Mouse (Mus musculus): ENCODE data around the gene Mia. TPM values are rescaled to one million over a fixed set of nuclear protein-coding genes. Genes with fewer than 3 reads are reported as not detected.
A peak's percentile ranks its signal among the peaks of the same experiment; 100 is the strongest.

Gene Mia
- 9.0 and 11.7 TPM in 2 replicates for polyA plus RNA-seq (2016; fragmentation: Nextera tagmentation; extraction: Ambion mirVana)

DNA sequence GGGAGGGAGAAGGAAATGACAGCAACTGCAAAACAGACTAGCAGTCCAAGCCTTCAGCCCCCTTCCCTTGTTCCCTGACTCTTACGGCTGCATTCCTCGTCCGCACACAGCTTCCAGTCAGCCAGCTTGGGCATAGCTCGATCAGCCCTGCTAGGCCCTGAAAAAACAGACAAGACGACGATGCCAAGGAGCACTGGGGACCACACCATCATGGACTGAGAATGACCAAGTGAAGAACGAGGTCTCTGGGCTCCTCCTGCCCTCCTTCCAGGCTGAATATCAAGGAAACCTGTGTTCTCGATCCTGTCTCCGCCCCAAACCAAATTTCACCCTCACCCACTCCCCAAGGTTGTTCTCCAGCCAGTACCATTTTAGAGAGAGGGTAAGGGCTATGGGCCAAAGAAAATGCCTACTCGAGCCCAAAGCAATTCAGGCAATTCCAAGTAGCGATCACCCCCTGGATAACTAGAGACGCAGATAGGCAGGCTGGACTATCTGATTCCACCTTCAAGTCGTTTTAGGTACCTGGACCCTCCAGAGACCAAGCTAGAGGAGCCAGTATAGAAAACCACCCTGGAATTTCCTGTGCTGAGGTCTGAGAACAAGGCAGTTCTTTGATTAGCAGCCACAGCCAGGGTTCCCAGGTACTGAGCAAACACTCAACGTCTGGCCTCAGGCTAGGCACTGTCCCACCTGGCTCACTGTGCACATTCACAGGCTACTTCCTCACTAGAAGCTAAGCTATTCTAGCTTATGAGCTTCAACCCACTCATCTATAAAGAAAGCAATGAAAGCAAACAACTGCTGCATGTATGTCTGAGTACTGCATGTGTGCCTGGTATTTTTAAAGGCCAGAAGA lies at the start of gene Mia, which contains the start of gene Gm21983:
Mia (minus strand) TSS at position 321 of the 859 bp plus-strand sequence.
Gm21983 (minus strand) TSS at position 250 of the 859 bp plus-strand sequence.
- no peaks in the 10 kb centered on the region for H3K9me3 ChIP-seq
- peaks cover 29% of the 10 kb centered on the region for H3K36me3 ChIP-seq (replicated peaks)
- peak within 1 kb of the TSS; percentile 25; the same call in 1 of the 2 replicates for H3K27ac ChIP-seq
- 67% methylated on average over 14 of the region's 14 CpGs for WGBS
- H3K9ac ChIP-seq = no peak within 1 kb of the TSS
- peaks cover 12% of the 10 kb centered on the region for H3K4me1 ChIP-seq
- H3K4me2 ChIP-seq = no peak within 1 kb of the TSS
- no peak within 1 kb of the TSS for H3K4me3 ChIP-seq (replicated peaks)
- no peaks in the 10 kb centered on the region for H3K27me3 ChIP-seq
- no peak for ATAC-seq (ENCODE audit: low FRiP score)

DNA sequence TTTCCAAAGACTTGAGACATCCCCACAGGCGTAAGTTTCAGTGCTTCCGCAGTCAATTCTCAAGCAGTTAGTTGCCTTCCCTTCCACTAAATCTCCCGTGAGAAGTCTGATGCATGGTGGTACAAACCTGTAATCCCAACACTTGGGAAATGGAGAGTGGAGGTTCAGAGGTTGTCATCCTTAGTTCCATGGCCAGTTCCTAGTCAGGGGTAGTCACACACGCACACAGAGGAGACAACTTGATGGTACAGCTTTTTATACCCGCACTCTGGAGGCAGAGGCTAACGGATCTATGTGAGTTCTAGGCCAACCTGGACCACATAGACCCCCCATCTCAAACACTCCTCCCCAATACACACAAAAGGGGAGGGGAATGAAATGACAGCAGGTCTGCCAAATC lies 47.9 kb upstream of the Mia start:
- WGBS = 14% methylated on average over 6 of the region's 6 CpGs
- H3K27me3 ChIP-seq = no peaks in the 10 kb centered on the region
- H3K27ac ChIP-seq = peak overlapping the region; percentile 79
- H3K4me2 ChIP-seq = peak overlapping the region; percentile 91
- peak overlapping the region; percentile 83 for H3K4me3 ChIP-seq (replicated peaks)
- ATAC-seq (ENCODE audit: low FRiP score) = no peak
- peaks cover 54% of the 10 kb centered on the region for H3K4me1 ChIP-seq
- no peaks in the 10 kb centered on the region for H3K36me3 ChIP-seq (replicated peaks)
- no peaks in the 10 kb centered on the region for H3K9me3 ChIP-seq
- H3K9ac ChIP-seq = peak overlapping the region; percentile 54

DNA sequence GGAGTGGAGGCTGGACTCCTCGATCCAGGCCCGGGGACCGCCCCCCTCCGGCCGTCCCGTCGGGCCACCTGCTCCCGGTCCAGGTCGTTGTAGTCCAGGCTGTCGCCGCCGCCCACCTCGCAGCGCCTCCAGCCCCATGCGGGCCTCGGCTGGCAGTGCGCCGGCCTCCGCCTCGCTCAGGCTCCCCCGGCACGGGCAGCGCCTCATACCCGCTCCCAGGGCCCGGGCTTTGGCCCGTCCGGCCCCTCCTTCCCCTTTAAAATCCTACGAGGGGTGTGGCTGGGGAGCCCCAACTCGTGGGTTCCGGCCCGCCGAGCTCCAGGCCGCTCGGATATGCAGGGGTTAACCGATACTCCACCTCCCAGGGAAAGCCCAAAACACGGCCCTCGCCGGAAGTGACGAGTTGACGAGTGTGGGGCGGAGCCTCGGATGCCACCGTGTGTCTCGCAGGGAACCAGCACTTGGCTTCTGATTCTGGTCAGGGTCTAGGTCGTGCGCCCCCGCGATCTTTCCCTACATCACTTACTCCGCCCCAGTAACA lies 47.4 kb upstream of the Mia start, which contains the start of gene Itpkc:
Itpkc (minus strand) TSS at position 381 of the 541 bp plus-strand sequence.
- H3K27ac ChIP-seq = peak within 1 kb of the TSS; percentile 79
- peak; percentile 86 for ATAC-seq (ENCODE audit: low FRiP score)
- H3K4me2 ChIP-seq = peak within 1 kb of the TSS; percentile 91
- peaks cover 54% of the 10 kb centered on the region for H3K4me1 ChIP-seq
- no peaks in the 10 kb centered on the region for H3K27me3 ChIP-seq
- H3K9me3 ChIP-seq = no peaks in the 10 kb centered on the region
- no peaks in the 10 kb centered on the region for H3K36me3 ChIP-seq (replicated peaks)
- under 1% methylated on average over 49 of the region's 49 CpGs for WGBS
- peak within 1 kb of the TSS; percentile 87 for H3K9ac ChIP-seq
- H3K4me3 ChIP-seq (replicated peaks) = peak within 1 kb of the TSS; percentile 83

DNA sequence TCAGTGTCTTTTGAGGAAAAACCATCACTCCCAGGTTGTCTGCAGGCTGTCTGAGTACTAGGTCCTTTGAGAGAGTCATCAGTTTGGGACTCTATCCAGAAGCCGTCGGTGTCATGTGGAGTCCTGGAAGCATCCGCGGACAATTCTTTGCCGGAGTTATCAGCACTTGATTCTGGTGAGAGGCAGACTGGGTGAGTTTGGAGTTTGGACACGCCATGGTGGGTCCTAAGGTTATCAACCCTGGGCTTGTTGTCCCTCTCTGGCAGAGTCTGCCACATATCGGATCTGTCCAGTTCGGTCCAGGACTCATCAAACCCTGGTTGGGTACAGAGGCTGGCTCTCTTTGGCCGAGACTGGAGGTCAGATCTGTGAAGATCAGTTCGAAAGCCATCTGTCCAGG lies 46.7 kb upstream of the Mia start:
- 5% methylated on average over 10 of the region's 10 CpGs for WGBS
- Histone ChIP-seq H3K9me3 (no peaks in the 10 kb centered on the region), H3K9ac (peak overlapping the region; percentile 87), H3K27me3 (no peaks in the 10 kb centered on the region), H3K4me3 (replicated peaks) (peak overlapping the region; percentile 83), H3K4me1 (peaks cover 56% of the 10 kb centered on the region), H3K4me2 (peak overlapping the region; percentile 91), H3K27ac (peak overlapping the region; percentile 79; the same call in 1 of the 2 replicates), H3K36me3 (replicated peaks) (no peaks in the 10 kb centered on the region)
- no peak for ATAC-seq (ENCODE audit: low FRiP score)

DNA sequence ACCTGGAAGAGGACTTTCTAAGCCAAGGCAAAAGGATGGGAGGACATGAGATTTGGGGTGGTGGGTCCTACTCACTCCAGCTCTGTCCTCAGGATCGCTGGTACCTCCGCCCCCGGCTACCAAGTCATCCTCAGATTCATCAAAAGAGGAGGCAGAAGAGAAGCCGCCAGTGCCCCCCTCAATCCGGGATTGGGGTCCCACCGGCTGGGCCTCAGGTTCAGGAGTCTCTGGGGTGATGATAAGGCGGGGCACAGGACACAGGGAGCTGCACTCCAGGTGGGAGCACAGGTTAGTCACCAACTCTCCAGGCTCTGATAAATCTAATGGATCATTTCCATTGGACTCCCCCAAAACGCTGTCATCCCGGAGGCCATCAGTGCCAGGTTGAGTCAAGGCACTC lies 46.3 kb upstream of the Mia start:
- Histone ChIP-seq H3K4me2 (peak overlapping the region; percentile 91), H3K9me3 (no peaks in the 10 kb centered on the region), H3K27ac (no peak overlapping the region), H3K4me1 (peaks cover 53% of the 10 kb centered on the region), H3K27me3 (no peaks in the 10 kb centered on the region), H3K4me3 (replicated peaks) (peak overlapping the region; percentile 83), H3K9ac (peak overlapping the region; percentile 87), H3K36me3 (replicated peaks) (no peaks in the 10 kb centered on the region)
- no peak for ATAC-seq (ENCODE audit: low FRiP score)
- WGBS = 25% methylated on average over 9 of the region's 9 CpGs

DNA sequence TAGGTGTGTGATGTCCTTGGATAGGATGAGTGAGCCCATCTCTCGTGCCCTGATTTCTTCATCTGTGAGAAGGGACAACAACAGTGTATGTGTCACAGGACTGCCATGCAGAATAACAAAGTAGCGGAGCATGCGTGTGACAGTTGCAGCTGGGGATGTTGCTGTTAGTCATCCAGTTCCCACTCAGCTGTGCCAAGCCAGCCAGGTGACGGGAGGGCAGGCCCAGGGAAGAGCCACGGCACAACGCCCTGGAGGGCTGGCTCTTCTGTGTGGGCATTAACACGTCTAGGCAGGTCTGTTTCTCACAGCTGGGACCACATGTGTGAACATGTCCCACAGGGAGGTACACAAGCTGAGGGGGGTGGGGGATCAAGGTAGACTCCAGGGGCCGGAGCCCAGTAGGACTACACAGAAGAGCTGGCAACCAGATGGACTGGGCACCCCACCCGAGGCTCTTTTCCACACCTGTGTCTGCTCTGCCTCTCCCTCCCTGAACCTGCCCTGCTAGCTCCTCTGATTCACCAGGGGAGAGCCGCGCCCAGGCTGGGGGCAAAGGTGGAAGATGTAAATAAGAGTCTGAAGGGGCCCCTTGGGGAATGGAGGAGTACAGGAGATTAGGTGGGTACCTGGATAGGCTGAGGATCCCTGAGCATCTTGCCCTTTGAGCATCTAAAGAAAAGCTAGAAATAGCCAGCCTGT lies 44.1 kb upstream of the Mia start:
- WGBS = 90% methylated on average over 11 of the region's 11 CpGs
- 0 out of 2 replicates have a peak overlapping the region, but pooled peaks have one; percentile 2 for H3K4me3 ChIP-seq (replicated peaks)
- H3K36me3 ChIP-seq (replicated peaks) = peaks cover under 1% of the 10 kb centered on the region; the same call in 1 of the 2 replicates
- peak overlapping the region; percentile 26; the same call in 1 of the 2 replicates for H3K9ac ChIP-seq
- H3K4me1 ChIP-seq = peaks cover 53% of the 10 kb centered on the region
- peak overlapping the region; percentile 91 for H3K4me2 ChIP-seq
- no peaks in the 10 kb centered on the region for H3K9me3 ChIP-seq
- H3K27me3 ChIP-seq = no peaks in the 10 kb centered on the region
- no peak for ATAC-seq (ENCODE audit: low FRiP score)
- H3K27ac ChIP-seq = no peak overlapping the region

DNA sequence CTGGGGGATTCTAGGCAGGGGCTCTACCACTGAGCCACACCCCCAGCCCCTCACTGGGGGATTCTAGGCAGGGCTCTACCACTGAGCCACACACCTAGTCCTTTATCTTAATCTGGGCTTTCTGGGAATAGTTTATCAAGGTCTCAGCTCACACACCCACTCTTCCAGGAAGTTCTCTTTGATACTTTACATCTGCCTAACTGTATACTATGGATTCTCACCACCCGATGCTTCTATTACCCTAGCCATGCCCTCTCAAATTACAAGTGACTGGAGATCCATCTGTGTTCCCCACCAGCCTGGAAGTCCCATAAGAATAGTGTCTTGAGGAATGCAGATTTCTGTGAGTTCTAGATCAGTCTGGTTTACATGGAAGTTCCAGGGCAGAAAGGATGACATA lies 41.6 kb upstream of the Mia start:
- peaks cover 46% of the 10 kb centered on the region for H3K4me1 ChIP-seq
- H3K9ac ChIP-seq = no peak overlapping the region
- H3K4me3 ChIP-seq (replicated peaks) = no peak overlapping the region
- H3K9me3 ChIP-seq = no peaks in the 10 kb centered on the region
- H3K27ac ChIP-seq = no peak overlapping the region
- no peaks in the 10 kb centered on the region for H3K27me3 ChIP-seq
- no peak overlapping the region for H3K4me2 ChIP-seq
- ATAC-seq (ENCODE audit: low FRiP score) = no peak
- H3K36me3 ChIP-seq (replicated peaks) = peaks cover 21% of the 10 kb centered on the region
- WGBS = 86% methylated on average over 1 of the region's 1 CpGs

DNA sequence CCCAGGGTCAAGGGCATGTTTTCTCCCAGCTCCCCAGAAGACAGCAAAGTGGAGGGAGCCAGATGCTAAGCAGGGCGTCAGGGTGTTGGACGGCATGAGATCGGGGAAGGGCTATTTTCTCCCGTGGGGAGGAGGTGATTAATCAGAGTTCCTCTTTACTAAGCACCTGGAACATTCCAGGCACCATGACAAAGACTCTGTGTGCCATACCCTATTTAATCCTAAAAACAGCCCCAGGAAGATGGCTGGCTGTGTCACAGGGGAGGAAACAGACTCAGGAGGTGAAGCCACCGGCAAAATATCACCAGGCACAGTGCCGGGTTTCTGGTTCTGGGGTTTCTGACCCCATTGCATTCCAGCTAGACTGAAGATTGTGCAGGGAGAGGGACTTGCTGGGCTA lies 41.0 kb upstream of the Mia start:
- Histone ChIP-seq H3K9me3 (no peaks in the 10 kb centered on the region), H3K27ac (no peak overlapping the region), H3K4me1 (peaks cover 40% of the 10 kb centered on the region), H3K4me2 (no peak overlapping the region), H3K36me3 (replicated peaks) (peaks cover 26% of the 10 kb centered on the region), H3K27me3 (no peaks in the 10 kb centered on the region), H3K9ac (no peak overlapping the region), H3K4me3 (replicated peaks) (no peak overlapping the region)
- 85% methylated on average over 6 of the region's 6 CpGs for WGBS
- no peak for ATAC-seq (ENCODE audit: low FRiP score)

DNA sequence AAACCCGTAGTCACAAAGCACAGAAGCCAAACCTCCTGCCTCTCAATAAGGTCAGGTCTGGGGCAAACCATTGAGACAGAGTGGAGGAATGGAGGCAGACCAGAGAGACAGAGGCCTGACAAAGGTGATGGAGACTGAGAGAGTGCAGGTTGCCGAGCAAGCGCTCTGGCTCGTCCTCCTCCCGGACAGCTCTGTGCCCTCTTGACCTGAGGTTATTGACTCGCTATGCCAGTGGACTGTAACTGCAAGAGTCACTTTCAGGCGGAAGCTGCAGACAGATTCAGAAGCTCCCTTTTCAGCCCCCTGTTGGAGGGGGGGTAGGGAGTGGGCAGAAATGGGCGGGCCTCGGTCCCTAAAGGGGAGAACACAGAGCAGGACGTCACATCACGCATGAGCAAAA lies 39.0 kb upstream of the Mia start:
- Histone ChIP-seq H3K27ac (no peak overlapping the region), H3K4me1 (peaks cover 20% of the 10 kb centered on the region), H3K27me3 (no peaks in the 10 kb centered on the region), H3K9ac (no peak overlapping the region), H3K4me3 (replicated peaks) (no peak overlapping the region), H3K36me3 (replicated peaks) (peaks cover 40% of the 10 kb centered on the region), H3K4me2 (no peak overlapping the region), H3K9me3 (no peaks in the 10 kb centered on the region)
- no peak for ATAC-seq (ENCODE audit: low FRiP score)
- 91% methylated on average over 11 of the region's 11 CpGs for WGBS

DNA sequence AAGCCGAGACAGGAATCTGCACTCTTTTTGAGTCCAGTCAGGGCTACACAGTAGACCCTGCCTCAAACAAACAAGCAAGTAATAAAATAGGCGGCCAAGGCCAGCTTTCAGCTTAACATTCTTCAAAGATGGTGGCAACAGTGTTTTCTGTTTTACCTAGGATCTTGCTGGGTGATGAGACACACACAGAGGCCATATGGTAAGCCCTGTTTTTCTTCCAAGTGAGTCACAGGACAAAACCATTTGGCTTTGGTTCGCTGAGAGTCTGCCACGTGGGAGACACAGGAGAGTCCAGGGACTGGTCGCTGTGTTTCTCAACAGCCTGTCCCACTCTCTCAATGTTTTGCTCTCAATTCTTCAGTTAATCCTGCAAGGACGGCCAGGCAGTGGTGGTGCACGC lies 37.6 kb upstream of the Mia start:
- Histone ChIP-seq H3K9ac (no peak overlapping the region), H3K27ac (no peak overlapping the region), H3K9me3 (no peaks in the 10 kb centered on the region), H3K4me3 (replicated peaks) (no peak overlapping the region), H3K4me2 (no peak overlapping the region), H3K4me1 (peaks cover 6% of the 10 kb centered on the region), H3K27me3 (no peaks in the 10 kb centered on the region), H3K36me3 (replicated peaks) (peaks cover 48% of the 10 kb centered on the region)
- 89% methylated on average over 7 of the region's 7 CpGs for WGBS
- no peak for ATAC-seq (ENCODE audit: low FRiP score)

DNA sequence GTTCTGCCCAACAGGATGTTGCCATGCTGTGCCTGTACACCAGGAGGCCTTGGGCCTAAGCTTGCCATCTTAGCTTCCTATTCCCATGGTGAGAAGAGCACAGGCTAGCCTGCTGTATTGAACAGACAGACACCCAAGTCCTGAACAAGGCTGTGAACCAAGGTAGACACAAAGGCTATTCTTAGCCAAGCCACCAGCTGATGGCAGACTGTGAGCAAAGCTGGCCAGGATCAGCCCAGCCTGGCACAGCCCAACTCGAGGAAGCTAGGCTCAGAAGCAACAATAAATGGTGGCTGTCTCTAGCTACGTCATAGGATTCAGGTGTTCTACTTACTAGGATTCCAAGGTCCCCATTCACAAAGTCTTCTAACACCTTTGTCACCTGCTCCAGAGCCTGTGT lies 31.7 kb upstream of the Mia start:
- Histone ChIP-seq H3K36me3 (replicated peaks) (peaks cover 87% of the 10 kb centered on the region), H3K27ac (no peak overlapping the region), H3K4me2 (no peak overlapping the region), H3K9ac (no peak overlapping the region), H3K27me3 (no peaks in the 10 kb centered on the region), H3K4me3 (replicated peaks) (no peak overlapping the region), H3K9me3 (no peaks in the 10 kb centered on the region), H3K4me1 (no peaks in the 10 kb centered on the region)
- no peak for ATAC-seq (ENCODE audit: low FRiP score)
- WGBS = 90% methylated on average over 2 of the region's 2 CpGs

DNA sequence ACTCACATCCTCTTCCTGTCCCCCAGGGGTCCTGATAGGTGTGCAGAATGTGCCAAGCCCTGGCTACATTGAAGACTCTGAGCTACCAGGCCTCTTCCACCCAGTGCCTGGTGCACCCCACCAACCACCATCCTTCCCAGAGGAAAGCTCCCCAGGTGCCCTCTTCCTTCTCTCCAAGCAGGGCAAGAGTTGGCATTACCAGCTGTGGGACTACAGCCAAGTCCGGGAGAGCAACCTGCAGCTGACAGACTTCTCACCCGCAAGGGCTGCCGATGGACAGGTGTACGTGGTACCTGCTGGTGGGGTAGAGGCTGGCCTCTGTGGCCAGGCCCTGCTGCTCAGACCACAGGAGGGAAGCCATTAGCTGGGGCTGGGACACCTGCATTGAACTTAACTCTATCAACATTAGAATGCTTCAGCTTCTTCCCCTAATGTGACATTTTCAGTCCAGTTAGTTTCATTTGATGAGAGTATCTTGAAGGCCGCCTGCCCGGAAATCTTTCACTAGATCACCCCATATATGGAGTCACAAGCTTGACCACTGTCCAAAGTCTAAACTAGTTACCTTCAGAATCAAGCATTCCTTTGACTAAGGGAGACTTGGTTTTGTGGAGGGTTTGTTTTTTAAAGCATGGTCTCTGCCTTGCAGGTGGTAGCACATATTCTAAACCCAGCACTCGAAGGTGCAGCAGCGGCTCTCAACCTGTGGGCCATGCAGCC lies 22.9 kb upstream of the Mia start:
- Histone ChIP-seq H3K4me1 (no peaks in the 10 kb centered on the region), H3K9ac (no peak overlapping the region), H3K27ac (no peak overlapping the region), H3K4me3 (replicated peaks) (no peak overlapping the region), H3K4me2 (no peak overlapping the region), H3K36me3 (replicated peaks) (peaks cover 64% of the 10 kb centered on the region), H3K27me3 (no peaks in the 10 kb centered on the region), H3K9me3 (no peaks in the 10 kb centered on the region)
- WGBS = 97% methylated on average over 8 of the region's 8 CpGs
- ATAC-seq (ENCODE audit: low FRiP score) = no peak
